Mouse (Mus musculus): ENCODE data around the gene Eef1a1. TPM values are rescaled to one million over a fixed set of nuclear protein-coding genes. Genes with fewer than 3 reads are reported as not detected.

Eef1a1 gene
- polyA plus RNA-seq, 2 experiments, result 2,316 to 4,315 TPM

DNA sequence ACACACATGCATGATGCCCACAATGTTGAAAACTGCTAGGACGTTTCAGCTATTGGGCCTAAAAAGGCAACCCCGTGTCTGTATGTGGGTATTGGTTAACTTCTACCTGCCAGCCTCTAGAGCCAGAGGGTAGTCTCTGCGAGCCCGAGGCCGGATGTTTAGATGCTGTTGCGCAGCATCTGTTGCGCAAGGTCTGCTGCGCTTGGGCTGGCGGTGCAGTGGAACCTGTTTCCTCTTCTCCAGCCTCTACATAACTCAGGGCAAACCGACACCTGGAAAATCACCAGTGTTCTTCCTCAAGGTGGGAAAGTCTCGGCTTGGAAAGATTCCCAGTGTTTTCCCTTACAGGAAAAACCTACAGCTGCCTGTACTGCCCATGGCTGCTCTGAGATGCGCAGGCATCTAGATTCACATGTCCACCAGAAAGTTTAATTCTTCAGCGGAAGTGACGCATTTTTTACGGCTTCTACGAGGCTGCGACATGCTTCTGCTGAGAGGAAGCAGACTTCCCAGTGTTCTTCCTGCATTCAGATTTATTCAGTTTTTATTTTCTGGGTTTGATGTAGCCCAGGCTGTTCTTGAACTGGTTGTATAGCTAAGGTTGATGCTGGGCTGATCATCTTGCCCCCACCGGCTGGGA is 44.5 kb upstream of the Eef1a1 start:
- Histone ChIP-seq H3K4me2 (ENCODE audit: low read depth) (peak overlapping the region; percentile 12; the same call in 1 of the 2 replicates), H3K4me3 (ENCODE audit: insufficient read depth in 1 of 2, low read depth in 2 of 2, low read length in 2 of 2) (no peak overlapping the region), H3K9me3 (ENCODE audit: control insufficient read depth, low read length) (no peaks in the 10 kb centered on the region), H3K27me3 (ENCODE audit: control insufficient read depth, insufficient read depth, low read length) (no peaks in the 10 kb centered on the region), H3K27ac (no peak overlapping the region), H3K36me3 (replicated peaks; ENCODE audit: control insufficient read depth, insufficient read depth, low read depth) (no peaks in the 10 kb centered on the region), H3K9ac (replicated peaks) (no peak overlapping the region), H3K4me1 (replicated peaks; ENCODE audit: control insufficient read depth in 2 of 2, insufficient read depth in 2 of 2, low read length in 1 of 2) (peaks cover 0 to 22% of the 10 kb centered on the region in 2 experiments; a peak in 2 of 4 replicates)
- 43% methylated on average over 18 of the region's 18 CpGs for WGBS (ENCODE audit: insufficient replicate concordance)
- no peak for TF ChIP-seq EP300 (IDR thresholded peaks at IDR 0.05; ENCODE audit: low read depth)
- no peak for TF ChIP-seq CTCF (IDR thresholded peaks at IDR 0.05; ENCODE audit: low read depth)
- DNase-seq (ENCODE audit: low read depth in 3 of 3, low spot score in 3 of 3) (peak in 2 of 3 experiments; percentile 38 to 44), ATAC-seq (ENCODE audit: insufficient read depth) (peak; percentile 53; the same call in 1 of the 2 replicates)

DNA sequence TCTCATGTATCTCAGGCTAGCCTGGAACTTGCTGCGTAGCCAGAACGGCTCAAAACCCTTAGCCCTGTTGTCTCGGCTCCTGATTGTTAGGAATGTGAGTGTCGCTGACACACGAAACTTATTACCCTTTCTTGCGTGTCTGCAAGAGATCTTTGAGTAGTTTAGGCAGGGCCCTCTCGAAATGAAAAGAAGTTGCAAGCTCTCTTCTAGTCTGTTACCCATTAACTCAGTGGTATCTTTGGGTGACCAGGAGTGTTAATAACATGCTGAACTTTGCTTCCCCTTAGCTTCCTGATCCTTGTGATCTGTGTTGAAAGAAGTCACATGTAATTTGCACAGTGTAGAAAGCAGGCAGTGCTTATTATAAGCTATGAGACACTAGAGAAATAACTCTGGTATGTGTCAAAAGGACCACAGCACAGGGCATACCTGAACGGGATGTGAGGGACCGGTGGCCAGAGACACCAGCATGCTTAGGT is 43.4 kb upstream of the Eef1a1 start:
- H3K4me3 ChIP-seq (ENCODE audit: insufficient read depth in 1 of 2, low read depth in 2 of 2, low read length in 2 of 2), result no peak overlapping the region
- H3K9ac ChIP-seq (replicated peaks), result no peak overlapping the region
- TF ChIP-seq EP300 (IDR thresholded peaks at IDR 0.05; ENCODE audit: low read depth), result no peak
- no peak for TF ChIP-seq CTCF (IDR thresholded peaks at IDR 0.05; ENCODE audit: low read depth)
- DNase-seq (ENCODE audit: low read depth in 3 of 3, low spot score in 3 of 3) (no peak), ATAC-seq (ENCODE audit: insufficient read depth) (peak; percentile 40; the same call in 1 of the 2 replicates)
- peaks cover 3 to 24% of the 10 kb centered on the region in 2 experiments; a peak in 2 of 4 replicates for H3K4me1 ChIP-seq (replicated peaks; ENCODE audit: control insufficient read depth in 2 of 2, insufficient read depth in 2 of 2, low read length in 1 of 2)
- no peaks in the 10 kb centered on the region for H3K9me3 ChIP-seq (ENCODE audit: control insufficient read depth, low read length)
- H3K36me3 ChIP-seq (replicated peaks; ENCODE audit: control insufficient read depth, insufficient read depth, low read depth), result no peaks in the 10 kb centered on the region
- H3K27ac ChIP-seq, result peak overlapping the region; percentile 41
- 56% methylated on average over 9 of the region's 9 CpGs for WGBS (ENCODE audit: insufficient replicate concordance)
- peak overlapping the region; percentile 15; the same call in 1 of the 2 replicates for H3K4me2 ChIP-seq (ENCODE audit: low read depth)
- no peaks in the 10 kb centered on the region for H3K27me3 ChIP-seq (ENCODE audit: control insufficient read depth, insufficient read depth, low read length)

GRCm38 (mm10) chr9:78531816-78532215 is 42.9 kb upstream of the Eef1a1 start:
- 37% methylated on average over 5 of the region's 5 CpGs for WGBS (ENCODE audit: insufficient replicate concordance)
- H3K36me3 ChIP-seq (replicated peaks; ENCODE audit: control insufficient read depth, insufficient read depth, low read depth), result no peaks in the 10 kb centered on the region
- no peak overlapping the region for H3K4me3 ChIP-seq (ENCODE audit: insufficient read depth in 1 of 2, low read depth in 2 of 2, low read length in 2 of 2)
- H3K9me3 ChIP-seq (ENCODE audit: control insufficient read depth, low read length), result no peaks in the 10 kb centered on the region
- no peak overlapping the region; the same call in 1 of the 2 replicates for H3K4me2 ChIP-seq (ENCODE audit: low read depth)
- no peak overlapping the region for H3K9ac ChIP-seq (replicated peaks)
- H3K27ac ChIP-seq, result peak overlapping the region; percentile 41
- H3K4me1 ChIP-seq (replicated peaks; ENCODE audit: control insufficient read depth in 2 of 2, insufficient read depth in 2 of 2, low read length in 1 of 2), result peaks cover 4 to 27% of the 10 kb centered on the region in 2 experiments; a peak in 2 of 4 replicates
- no peaks in the 10 kb centered on the region for H3K27me3 ChIP-seq (ENCODE audit: control insufficient read depth, insufficient read depth, low read length)
- TF ChIP-seq CTCF (IDR thresholded peaks at IDR 0.05; ENCODE audit: low read depth) (no peak), EP300 (IDR thresholded peaks at IDR 0.05; ENCODE audit: low read depth) (no peak)
- ATAC-seq (ENCODE audit: insufficient read depth), result no peak
- DNase-seq (ENCODE audit: low read depth in 3 of 3, low spot score in 3 of 3), result no peak

DNA sequence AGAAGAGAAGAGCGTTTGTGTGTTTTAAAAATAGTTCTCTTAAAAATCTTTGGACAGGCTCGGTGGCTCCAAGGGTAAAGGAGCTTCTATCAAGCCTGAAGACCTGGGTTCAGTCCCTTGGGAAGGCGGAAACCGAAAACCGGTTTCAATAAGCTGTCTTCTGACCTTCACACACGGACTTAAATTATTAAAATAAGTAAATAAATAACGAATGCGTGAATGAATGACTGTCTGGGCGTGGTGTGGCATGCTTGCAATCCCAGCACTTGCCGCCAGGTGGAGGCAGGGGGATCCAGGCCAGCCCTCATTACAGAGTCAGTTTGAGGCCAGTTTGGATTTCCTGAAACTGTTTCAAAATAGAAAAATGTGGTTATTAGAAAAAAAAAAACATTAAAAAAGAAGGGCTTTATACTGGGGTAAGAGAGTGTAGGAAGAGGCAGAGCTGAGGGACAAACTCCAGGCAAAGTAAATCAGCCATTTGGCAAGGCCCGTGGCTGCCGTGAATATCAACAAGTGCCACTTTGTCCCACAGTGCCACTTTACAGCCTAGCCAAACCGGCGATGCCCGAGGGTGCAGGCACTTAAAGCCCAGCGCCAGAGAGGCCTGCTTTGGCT is 38.9 kb upstream of the Eef1a1 start:
- H3K4me3 ChIP-seq (ENCODE audit: insufficient read depth in 1 of 2, low read depth in 2 of 2, low read length in 2 of 2), result peak overlapping the region; percentile 53 to 65
- peaks cover 5 to 16% of the 10 kb centered on the region in 2 experiments; a peak in 2 of 4 replicates for H3K4me1 ChIP-seq (replicated peaks; ENCODE audit: control insufficient read depth in 2 of 2, insufficient read depth in 2 of 2, low read length in 1 of 2)
- WGBS (ENCODE audit: insufficient replicate concordance), result 3% methylated on average over 16 of the region's 16 CpGs
- H3K27ac ChIP-seq, result peak overlapping the region; percentile 49
- peak in 2 of 3 experiments; percentile 53 to 58 for DNase-seq (ENCODE audit: low read depth in 3 of 3, low spot score in 3 of 3)
- no peaks in the 10 kb centered on the region for H3K36me3 ChIP-seq (replicated peaks; ENCODE audit: control insufficient read depth, insufficient read depth, low read depth)
- TF ChIP-seq EP300 (IDR thresholded peaks at IDR 0.05; ENCODE audit: low read depth) (no peak), CTCF (IDR thresholded peaks at IDR 0.05; ENCODE audit: low read depth) (peak; percentile 96)
- H3K9me3 ChIP-seq (ENCODE audit: control insufficient read depth, low read length), result no peaks in the 10 kb centered on the region
- ATAC-seq (ENCODE audit: insufficient read depth), result peak; percentile 65; the same call in 1 of the 2 replicates
- H3K4me2 ChIP-seq (ENCODE audit: low read depth), result peak overlapping the region; percentile 92
- no peaks in the 10 kb centered on the region for H3K27me3 ChIP-seq (ENCODE audit: control insufficient read depth, insufficient read depth, low read length)
- H3K9ac ChIP-seq (replicated peaks), result peak overlapping the region; percentile 63

- ATAC-seq (ENCODE audit: insufficient read depth), result peak; percentile 73
- DNase-seq (ENCODE audit: low read depth in 3 of 3, low spot score in 3 of 3), result peak in 2 of 3 experiments; percentile 40 to 68
- Histone ChIP-seq H3K4me3 (ENCODE audit: insufficient read depth in 1 of 2, low read depth in 2 of 2, low read length in 2 of 2) (peak overlapping the region; percentile 53 to 65), H3K4me1 (replicated peaks; ENCODE audit: control insufficient read depth in 2 of 2, insufficient read depth in 2 of 2, low read length in 1 of 2) (peaks cover 5 to 16% of the 10 kb centered on the region in 2 experiments; a peak in 2 of 4 replicates), H3K9ac (replicated peaks) (peak overlapping the region; percentile 63), H3K36me3 (replicated peaks; ENCODE audit: control insufficient read depth, insufficient read depth, low read depth) (no peaks in the 10 kb centered on the region), H3K27ac (peak overlapping the region; percentile 49), H3K27me3 (ENCODE audit: control insufficient read depth, insufficient read depth, low read length) (no peaks in the 10 kb centered on the region), H3K9me3 (ENCODE audit: control insufficient read depth, low read length) (no peaks in the 10 kb centered on the region), H3K4me2 (ENCODE audit: low read depth) (peak overlapping the region; percentile 92)
- under 1% methylated on average over 24 of the region's 24 CpGs for WGBS (ENCODE audit: insufficient replicate concordance)
- TF ChIP-seq EP300 (IDR thresholded peaks at IDR 0.05; ENCODE audit: low read depth), result no peak
- TF ChIP-seq CTCF (IDR thresholded peaks at IDR 0.05; ENCODE audit: low read depth), result peak; percentile 89
These were observed 38.4 kb upstream of the Eef1a1 start for GRCm38 (mm10) chr9:78527301-78527761.
